8 mouse cellular contexts compared by ENCODE assay signal in genomic region chr2:121806959-121807653, GRCm38 (mm10). TPM values are rescaled to one million over a fixed set of nuclear protein-coding genes. Genes with fewer than 3 reads are reported as not detected.
DNase-seq lines count a peak whose midpoint lies in the region; ATAC-seq and TF ChIP-seq lines count a peak whose summit lies in the region.

Gene Frmd5, minus strand, starts transcription at chr2:121807087.

- under 1% methylated on average over 35 of the region's 35 CpGs for WGBS in hindbrain, embryonic 11.5 days
- WGBS in lung, embryonic 16.5 days = under 1% methylated on average over 35 of the region's 35 CpGs

- POLR2A ChIA-PET in Patski (lab: Charles Lee) = no interaction called here

- peak within 1 kb of the TSS; percentile 80 for H3K4me3 ChIP-seq in hindbrain, embryonic 11.5 days (ENCODE audit: low read depth, low read length)
- peak within 1 kb of the TSS; percentile 60 for H3K4me3 ChIP-seq in lung, embryonic 16.5 days (ENCODE audit: low read length)

- H3K27me3 ChIP-seq in Patski = peaks cover 57% of the 10 kb centered on the region
- no peaks in the 10 kb centered on the region for H3K27me3 ChIP-seq in hindbrain, embryonic 11.5 days (ENCODE audit: control insufficient read depth, insufficient read depth, low read length)
- H3K27me3 ChIP-seq in lung, embryonic 16.5 days (ENCODE audit: control insufficient read depth, insufficient read depth, low read depth, low read length) = peaks cover 33% of the 10 kb centered on the region

- in situ Hi-C loops in Patski (cut with MboI; ENCODE audit: low pct_unique_long_range_greater_than_20kb) = no loop called here

- H3K9me3 ChIP-seq in hindbrain, embryonic 11.5 days (ENCODE audit: control insufficient read depth, low read length) = no peaks in the 10 kb centered on the region
- H3K9me3 ChIP-seq in lung, embryonic 16.5 days (ENCODE audit: control insufficient read depth, low read length) = no peaks in the 10 kb centered on the region

- H3K36me3 ChIP-seq in hindbrain, embryonic 11.5 days (ENCODE audit: control insufficient read depth, insufficient read depth, low read length) = no peaks in the 10 kb centered on the region
- no peaks in the 10 kb centered on the region for H3K36me3 ChIP-seq in lung, embryonic 16.5 days (ENCODE audit: control insufficient read depth, insufficient read depth, low read length)

- no peak for TF ChIP-seq CTCF in Patski (IDR thresholded peaks at IDR 0.05)

- H3K9ac ChIP-seq in hindbrain, embryonic 11.5 days (ENCODE audit: low read depth, low read length) = peak within 1 kb of the TSS; percentile 91
- H3K9ac ChIP-seq in lung, embryonic 16.5 days (ENCODE audit: low read length) = peak within 1 kb of the TSS; percentile 48

- peak; percentile 38 for DNase-seq in Patski (ENCODE audit: low read depth, low spot score)
- DNase-seq in cerebellum, postnatal 14 days = peak; percentile 95 to 96
- DNase-seq in frontal cortex, postnatal 10 days (ENCODE audit: low spot score in 2 of 2) = peak; percentile 92 to 94
- peak; percentile 92 for DNase-seq in hindbrain, embryonic 11.5 days (ENCODE audit: low spot score)
- peak; percentile 96 for DNase-seq in layer of hippocampus, adult 9-11 months
- peak; percentile 70 for DNase-seq in ovary, postnatal 10 days (ENCODE audit: low spot score)
- DNase-seq in thymus, postnatal 0 days (ENCODE audit: low spot score) = peak; percentile 91

- peak within 1 kb of the TSS; percentile 92 for H3K4me2 ChIP-seq in hindbrain, embryonic 11.5 days (replicated peaks; ENCODE audit: low read depth, low read length)
- peak within 1 kb of the TSS; percentile 72 for H3K4me2 ChIP-seq in lung, embryonic 16.5 days (ENCODE audit: low read depth, low read length)

- H3K27ac ChIP-seq in hindbrain, embryonic 11.5 days (ENCODE audit: low read depth, low read length) = peak within 1 kb of the TSS; percentile 91
- H3K27ac ChIP-seq in lung, embryonic 16.5 days (ENCODE audit: low read length) = peak within 1 kb of the TSS; percentile 2; the same call in 1 of the 2 replicates

- CTCF ChIA-PET in Patski (lab: Charles Lee) = no interaction called here

- peak; percentile 98 for ATAC-seq in Patski
- ATAC-seq in hindbrain, embryonic 11.5 days (ENCODE audit: low FRiP score) = peak; percentile 97
- peak; percentile 99 for ATAC-seq in lung, embryonic 16.5 days (ENCODE audit: low read depth)

- H3K4me1 ChIP-seq in hindbrain, embryonic 11.5 days (replicated peaks; ENCODE audit: control insufficient read depth, insufficient read depth, low read length) = peaks cover 3% of the 10 kb centered on the region; the same call in 1 of the 2 replicates
- peaks cover 7% of the 10 kb centered on the region; the same call in 1 of the 2 replicates for H3K4me1 ChIP-seq in lung, embryonic 16.5 days (replicated peaks; ENCODE audit: control insufficient read depth, insufficient read depth, low read length)

RNA-seq across cellular contexts. Expression of gene Frmd5, which starts in this region (rescaled TPM):
- polyA plus RNA-seq in Patski (2021) = 0.23 TPM
- polyA plus RNA-seq in hindbrain, embryonic 11.5 days (2014; fragmentation: Nextera tagmentation; extraction: Ambion mirVana) = 17.9 and 18.5 TPM in 2 replicates
- 2.6 and 4.4 TPM in 2 replicates for polyA plus RNA-seq in lung, embryonic 16.5 days (2015; fragmentation: Nextera tagmentation; extraction: Ambion mirVana)
- polyA plus RNA-seq in thymus, postnatal 0 days (2015; fragmentation: Nextera tagmentation; extraction: Ambion mirVana) = 0.28 and 0.47 TPM in 2 replicates

Comparison
In these comparisons a context has a peak if more than half of its experiments do, and no peak if none do; other contexts are left out.
1. Peak in every context shown above with its lines: DNase-seq, ATAC-seq, H3K4me3 ChIP-seq and H3K27ac ChIP-seq.
2. Peak in DNase-seq and ATAC-seq in Patski; RNA of the gene not detected or under 1 TPM.
3. Peak in DNase-seq in thymus, postnatal 0 days; RNA of the gene not detected or under 1 TPM.
4. DNase-seq: peak in every context shown above with its lines; median percentile 96 in layer of hippocampus, adult 9-11 months; 96 in cerebellum, postnatal 14 days; 93 in frontal cortex, postnatal 10 days; 92 in hindbrain, embryonic 11.5 days; 91 in thymus, postnatal 0 days; 70 in ovary, postnatal 10 days; 38 in Patski.